Mouse (Mus musculus) MEL (cell line): ENCODE measurements at regions not wholly inside any gene's neighbourhood (a gene's known extent, or its start where the extent isn't known, plus 50 kb on each side); places are given as distances from the start of the nearest gene placed in this dataset.

ENCODE experiments used
- POLR2AphosphoS2 ChIP-seq: IDR thresholded peaks from 2 replicates; pipeline ENCODE4 v1.6.1; 2011; ENCODE audit warnings: low read length, improper control_type of control experiment
- UBTF ChIP-seq: IDR thresholded peaks from 2 replicates; pipeline ENCODE4 v1.6.1; 2012; ENCODE audit warnings: low read depth, mild to moderate bottlenecking, inconsistent platforms, low read length, improper control_type of control experiment, moderate library complexity, borderline replicate concordance; ENCODE audit not compliant: insufficient read depth

DNA sequence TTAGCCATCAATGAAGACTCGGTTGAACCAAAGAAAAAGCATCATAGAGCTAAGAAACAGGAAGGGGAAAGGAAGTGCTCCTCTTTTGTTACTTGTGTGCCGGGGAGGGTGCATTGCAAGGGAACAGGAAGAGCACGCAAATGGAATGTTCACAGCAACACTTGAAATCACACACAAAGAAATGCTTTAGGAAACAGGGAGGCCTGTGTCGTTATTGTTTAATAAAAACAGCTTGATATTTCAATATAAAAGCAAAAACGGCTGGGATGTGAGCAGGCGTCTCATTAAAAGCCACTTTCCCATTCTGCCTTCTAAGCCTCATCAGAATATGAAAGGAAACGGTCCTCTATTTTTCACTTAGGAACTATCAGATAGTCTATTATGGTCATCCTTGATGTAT is 172.5 kb downstream of the Tph2 start:
- TF ChIP-seq POLR2AphosphoS2 (no peak), UBTF (no peak)
